14 mouse cellular contexts compared by ENCODE assay signal in genomic region chr9:91587271-91587670, GRCm38 (mm10).
"Had no signal": no experiment of that assay in that cellular context is flagged by ENCODE, and none has a peak within 500 bp of the region (broad histone marks: within the 10 kb centered on the region; RNA-seq: fewer than 3 reads in every experiment).

No protein-coding gene starts in this region.

- H3K4me1 ChIP-seq: limb, embryonic 10.5 days; liver, embryonic 15.5 days; megakaryocyte, embryonic 14.5 days; neural tube, embryonic 12.5 days; stomach, embryonic 15.5 days had no signal

- H3K4me2 ChIP-seq: liver, embryonic 11.5 days; liver, embryonic 15.5 days; midbrain, embryonic 11.5 days; neural tube, embryonic 12.5 days; stomach, embryonic 15.5 days had no signal

- H3K27me3 ChIP-seq: liver, embryonic 15.5 days; megakaryocyte, embryonic 14.5 days; neural tube, embryonic 12.5 days; stomach, embryonic 15.5 days had no signal

- H3K36me3 ChIP-seq: limb, embryonic 10.5 days; liver, embryonic 15.5 days; neural tube, embryonic 12.5 days; stomach, embryonic 15.5 days had no signal

- H3K9ac ChIP-seq: liver, embryonic 15.5 days; neural tube, embryonic 12.5 days; stomach, embryonic 15.5 days had no signal

- ATAC-seq: lung, postnatal 0 days had no signal

- DNase-seq: kidney, postnatal 10 days; kidney, postnatal 4 days; lung, adult 2 months; lung, postnatal 36 days; right cerebral cortex, postnatal 14 days; thymus, postnatal 36 days had no signal

- H3K9me3 ChIP-seq: limb, embryonic 10.5 days; liver, embryonic 15.5 days; neural tube, embryonic 12.5 days; stomach, embryonic 15.5 days had no signal

- H3K27ac ChIP-seq: limb, embryonic 10.5 days; liver, embryonic 15.5 days; neural tube, embryonic 12.5 days; stomach, embryonic 15.5 days had no signal

- H3K4me3 ChIP-seq: limb, embryonic 10.5 days; liver, embryonic 15.5 days; megakaryocyte, embryonic 14.5 days; neural tube, embryonic 12.5 days; stomach, embryonic 15.5 days had no signal
